Mouse (Mus musculus) macrophage (primary cell): Measurements from ENCODE around the gene Rpn1. TPM values are rescaled to one million over a fixed set of nuclear protein-coding genes. Genes with fewer than 3 reads are reported as not detected.
A peak's percentile ranks its signal among the peaks of the same experiment; 100 is the strongest.

Experiments
- H3K27ac ChIP-seq: fragments of 350-480 bp; formaldehyde crosslinking; 2 replicates; pipeline ENCODE4 v1.9.0; 2021
- H3K36me3 ChIP-seq: fragments of 350-480 bp; formaldehyde crosslinking; 2 replicates; pipeline ENCODE4 v1.9.0; 2021; ENCODE audit errors: inconsistent target
- H3K4me3 ChIP-seq: fragments of 350-480 bp; formaldehyde crosslinking; 2 replicates; pipeline ENCODE4 v1.9.0; 2021; ENCODE audit errors: inconsistent target
- H3K79me2 ChIP-seq: fragments of 350-480 bp; formaldehyde crosslinking; 2 replicates; pipeline ENCODE4 v1.9.0; 2021; ENCODE audit errors: inconsistent target
- WGBS: methylation state at CpG from one replicate; pipeline ENCODE4 v1.1.7; 2026; ENCODE audit warnings: inconsistent platforms; ENCODE audit not compliant: missing documents; 5-methylcytosine and 5-hydroxymethylcytosine counted together
- polyA plus RNA-seq: library from polyadenylated mRNA; stranded (reverse); fragments of 250-400 nt; gene quantifications from 3 replicates; pipeline ENCODE4 v1.2.4, GENCODE M21; 2018; ENCODE audit warnings: inconsistent platforms

Gene Rpn1
- polyA plus RNA-seq, 1 experiment from 2014 or later, result 177 TPM

DNA sequence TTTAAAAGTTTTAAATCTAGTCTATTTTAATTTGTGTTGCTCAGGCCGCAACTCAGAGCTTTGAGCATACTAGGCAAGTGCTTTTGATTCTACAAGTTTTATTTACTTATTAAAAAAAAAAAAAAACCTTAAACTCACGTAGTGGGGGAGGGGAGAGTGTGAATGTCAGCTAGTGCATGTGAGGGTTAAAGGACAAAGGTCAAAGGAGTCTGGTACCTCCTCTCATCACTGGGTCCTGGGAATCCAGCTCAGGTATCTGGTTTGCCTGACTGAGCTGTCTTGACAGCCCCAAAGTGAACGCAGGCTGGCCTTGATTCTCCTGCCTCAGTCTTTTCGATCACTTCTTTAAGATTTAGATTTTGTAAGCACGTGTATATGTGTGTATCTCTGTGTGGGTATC is 28.6 kb upstream of the Rpn1 start:
- WGBS, result 100% methylated on average over 5 of the region's 5 CpGs

DNA sequence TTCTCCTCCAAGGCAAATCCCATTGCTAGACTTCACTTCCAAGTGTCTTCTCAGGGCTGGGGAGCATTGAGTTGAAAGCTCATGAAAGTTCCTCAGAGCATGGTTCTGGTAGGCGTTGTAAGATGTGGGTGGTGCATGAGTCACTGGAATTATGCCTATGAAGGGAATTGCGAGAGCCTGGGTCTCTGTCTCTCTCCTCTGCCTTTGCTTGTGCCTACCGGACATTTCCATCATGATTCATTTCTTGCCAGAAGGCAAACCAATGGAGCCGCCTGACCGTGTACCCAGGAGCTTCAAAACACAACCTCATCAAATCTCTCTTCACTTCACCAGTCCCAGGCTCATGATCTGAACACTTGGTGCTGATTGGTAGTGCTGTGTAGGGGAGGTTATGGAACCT is 27.4 kb upstream of the Rpn1 start:
- Histone ChIP-seq H3K79me2 (no peaks in the 10 kb centered on the region), H3K4me3 (no peak overlapping the region), H3K36me3 (no peaks in the 10 kb centered on the region), H3K27ac (peak overlapping the region; percentile 38)
- 63% methylated on average over 5 of the region's 5 CpGs for WGBS

More for the DNA sequence above, 28.6 kb upstream of the Rpn1 start:
- H3K27ac ChIP-seq, result no peak overlapping the region
- H3K79me2 ChIP-seq, result no peaks in the 10 kb centered on the region
- H3K4me3 ChIP-seq, result no peak overlapping the region
- H3K36me3 ChIP-seq, result no peaks in the 10 kb centered on the region

DNA sequence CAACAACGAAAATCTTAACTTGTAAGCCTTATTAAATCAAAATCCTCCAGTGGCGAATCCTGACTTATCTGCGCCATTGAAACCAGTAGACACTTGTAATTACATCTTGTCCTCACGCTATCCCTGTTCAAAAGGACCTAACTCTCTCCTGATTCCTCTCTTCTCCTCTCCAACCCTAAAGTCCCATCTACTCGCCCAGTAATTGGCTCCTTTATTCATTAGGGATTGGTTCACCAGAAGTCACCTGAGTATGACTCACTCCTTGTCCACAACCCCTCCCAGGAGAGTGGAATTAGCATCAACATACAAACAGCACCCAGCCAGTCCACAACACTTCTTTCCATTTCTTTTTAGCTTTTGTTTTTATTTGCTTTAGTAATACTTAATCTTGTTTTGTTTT is 24.4 kb upstream of the Rpn1 start:
- Histone ChIP-seq H3K36me3 (no peaks in the 10 kb centered on the region), H3K27ac (no peak overlapping the region), H3K4me3 (no peak overlapping the region), H3K79me2 (no peaks in the 10 kb centered on the region)
- 92% methylated on average over 5 of the region's 5 CpGs for WGBS

DNA sequence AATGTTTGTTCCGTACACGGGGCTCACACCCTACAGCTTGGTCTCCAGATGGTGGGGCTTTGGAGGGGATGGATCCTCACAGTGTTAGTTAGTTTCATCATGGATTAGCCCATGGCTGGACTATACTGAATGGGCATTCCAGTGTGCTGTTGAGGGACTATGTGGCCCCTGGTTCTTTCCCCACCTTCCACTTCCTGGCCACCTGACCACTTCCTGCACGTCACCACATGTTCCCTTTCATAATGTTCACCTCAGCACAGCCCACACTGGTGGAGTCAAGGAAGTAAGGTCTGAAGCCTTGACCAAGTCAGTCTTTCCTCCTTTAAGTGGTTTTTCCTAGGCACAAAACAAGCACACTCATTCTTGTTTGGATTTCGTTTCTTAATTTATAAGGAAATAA is 23.7 kb upstream of the Rpn1 start:
- no peaks in the 10 kb centered on the region for H3K79me2 ChIP-seq
- 17% methylated on average over 4 of the region's 4 CpGs for WGBS

DNA sequence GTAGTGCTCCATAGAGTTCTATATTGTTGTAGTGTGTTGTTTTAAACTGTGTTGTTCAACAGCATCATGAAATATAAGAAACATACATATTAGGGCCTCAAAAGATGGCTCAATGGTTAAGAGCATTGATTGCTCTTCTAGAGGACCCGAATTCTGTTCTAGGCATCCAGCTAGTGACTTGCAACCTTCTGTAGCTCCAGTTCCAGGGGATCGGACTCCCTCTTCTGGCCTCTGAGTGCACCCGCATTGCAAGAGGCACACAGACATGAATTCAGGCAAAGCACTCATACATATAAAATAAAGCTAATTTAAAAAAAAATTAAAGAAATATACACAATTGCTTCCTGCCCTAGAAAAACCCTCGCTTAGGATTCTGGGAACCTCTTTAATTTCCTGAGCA is 22.9 kb upstream of the Rpn1 start:
- no peak overlapping the region for H3K4me3 ChIP-seq
- no peak overlapping the region for H3K27ac ChIP-seq
- no peaks in the 10 kb centered on the region for H3K36me3 ChIP-seq
- H3K79me2 ChIP-seq, result no peaks in the 10 kb centered on the region
- WGBS, result 94% methylated on average over 4 of the region's 4 CpGs

More for the DNA sequence above, 23.7 kb upstream of the Rpn1 start:
- no peak overlapping the region for H3K27ac ChIP-seq
- H3K36me3 ChIP-seq, result no peaks in the 10 kb centered on the region
- no peak overlapping the region for H3K4me3 ChIP-seq

DNA sequence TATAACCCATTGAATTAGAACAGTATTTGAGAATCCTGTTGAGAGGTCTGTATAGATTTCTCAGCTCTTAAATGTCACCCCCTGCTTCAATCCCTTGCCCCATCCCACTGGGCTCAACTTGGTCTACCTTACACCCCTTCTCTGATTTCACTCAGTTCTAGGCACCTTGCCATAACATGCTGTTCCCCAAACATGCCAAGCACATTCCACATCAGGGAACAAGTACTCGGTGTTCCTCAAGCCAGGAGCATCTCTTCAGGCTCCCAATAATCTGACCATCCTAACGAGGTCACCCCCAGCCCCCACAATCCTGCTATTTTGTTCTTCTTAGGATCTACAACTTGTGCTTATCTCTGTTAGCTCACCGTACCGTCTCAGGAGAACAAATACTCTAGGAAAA is 21.9 kb upstream of the Rpn1 start:
- Histone ChIP-seq H3K27ac (no peak overlapping the region), H3K36me3 (no peaks in the 10 kb centered on the region), H3K79me2 (no peaks in the 10 kb centered on the region), H3K4me3 (no peak overlapping the region)
- 100% methylated on average over 4 of the region's 4 CpGs for whole genome bisulfite sequencing

DNA sequence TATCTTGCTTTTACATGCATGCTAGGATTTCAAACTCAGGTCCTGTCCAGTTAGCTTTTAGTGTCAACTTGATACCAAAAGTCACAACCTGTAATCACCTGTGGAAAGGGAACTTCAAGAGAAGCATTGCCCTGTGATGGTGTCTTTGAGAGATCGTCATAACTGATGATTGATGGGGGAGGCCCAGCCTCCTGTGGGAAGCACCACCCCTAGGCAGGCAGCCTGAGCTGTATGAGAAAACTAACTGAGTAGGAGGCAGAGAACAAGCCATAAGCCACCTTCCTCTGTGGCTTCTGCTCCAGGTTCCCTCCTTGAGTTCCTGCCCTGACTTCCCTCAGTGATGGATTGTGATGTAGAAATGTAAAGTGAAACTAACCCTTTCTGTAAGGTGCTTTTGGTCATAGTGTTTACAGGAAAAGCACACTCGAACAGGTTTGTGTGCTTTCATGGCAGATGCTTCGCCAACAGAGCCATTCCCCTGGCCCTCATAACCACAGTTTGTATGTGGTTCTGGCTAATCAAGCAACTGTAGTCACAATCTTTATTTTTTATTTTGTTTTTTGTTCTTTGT is 20.1 kb upstream of the Rpn1 start:
- peak overlapping the region; percentile 73 for H3K27ac ChIP-seq
- WGBS, result 50% methylated on average over 3 of the region's 3 CpGs
- H3K4me3 ChIP-seq, result no peak overlapping the region
- no peaks in the 10 kb centered on the region for H3K79me2 ChIP-seq
- H3K36me3 ChIP-seq, result no peaks in the 10 kb centered on the region

DNA sequence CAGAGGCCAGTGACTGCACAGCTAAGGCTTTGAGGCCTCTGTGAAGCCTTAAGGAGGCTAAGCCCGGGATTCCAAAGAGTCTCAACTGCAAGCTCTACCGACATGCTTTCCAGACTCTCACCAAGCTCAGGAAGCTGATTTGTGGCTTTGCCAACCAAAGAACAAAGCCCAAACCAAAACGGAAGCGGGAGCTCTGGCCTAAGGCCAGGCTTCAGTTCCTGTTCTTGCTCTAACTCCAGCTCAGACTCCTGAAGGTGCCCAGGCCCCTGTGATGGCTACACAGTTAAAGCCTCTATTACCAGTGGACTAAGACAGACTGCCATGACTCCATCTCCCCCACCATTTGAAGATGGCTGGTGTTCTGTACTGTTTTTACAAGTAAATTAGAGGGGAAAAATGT is 19.2 kb upstream of the Rpn1 start:
- no peaks in the 10 kb centered on the region for H3K36me3 ChIP-seq
- WGBS, result 0% methylated on average over 4 of the region's 4 CpGs
- H3K27ac ChIP-seq, result peak overlapping the region; percentile 73
- H3K4me3 ChIP-seq, result no peak overlapping the region
- H3K79me2 ChIP-seq, result no peaks in the 10 kb centered on the region

DNA sequence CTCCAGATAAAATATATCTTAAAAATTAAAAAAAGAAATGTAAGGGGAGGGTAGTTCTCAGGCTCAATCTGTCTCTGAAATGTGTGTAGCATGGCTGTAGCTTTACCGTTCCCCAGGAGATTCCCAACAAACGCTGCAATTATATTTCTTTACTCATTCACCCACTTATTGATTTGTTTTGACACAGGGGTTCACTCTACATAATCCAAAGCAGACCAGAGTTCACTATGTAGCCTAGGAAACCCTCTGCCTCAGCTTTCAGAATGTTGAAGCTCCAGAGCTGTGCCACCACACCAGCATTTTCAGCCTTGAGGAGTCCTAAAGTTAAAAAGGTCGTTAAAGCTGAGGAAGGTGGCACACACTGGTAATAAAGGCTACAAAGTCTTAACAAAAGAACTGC is 18.3 kb upstream of the Rpn1 start:
- WGBS, result 80% methylated on average over 3 of the region's 3 CpGs
- Histone ChIP-seq H3K79me2 (no peaks in the 10 kb centered on the region), H3K27ac (peak overlapping the region; percentile 4; the same call in 1 of the 2 replicates), H3K36me3 (no peaks in the 10 kb centered on the region), H3K4me3 (no peak overlapping the region)

DNA sequence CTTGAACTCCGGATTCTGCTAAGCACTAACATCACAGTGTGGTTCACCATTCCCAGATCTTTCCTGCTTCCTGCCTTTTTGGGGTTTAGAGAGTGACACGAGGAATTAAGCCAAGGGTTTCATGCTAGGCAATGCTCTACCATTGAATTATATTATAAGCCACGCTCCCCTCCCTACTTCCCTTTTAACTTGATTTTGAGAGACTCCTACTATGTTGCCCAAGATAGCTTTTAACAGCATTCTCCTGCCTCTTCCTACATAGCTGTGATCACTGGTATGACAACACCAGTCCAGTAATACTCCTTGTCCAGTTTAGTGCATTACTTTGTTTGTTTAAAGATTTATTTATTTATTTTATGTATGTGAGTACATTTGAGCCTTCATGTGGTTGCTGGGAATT is 16.6 kb upstream of the Rpn1 start:
- no peaks in the 10 kb centered on the region for H3K79me2 ChIP-seq
- no peak overlapping the region for H3K4me3 ChIP-seq
- H3K27ac ChIP-seq, result peak overlapping the region; percentile 73
- H3K36me3 ChIP-seq, result no peaks in the 10 kb centered on the region
- WGBS, result 41% methylated on average over 3 of the region's 3 CpGs

DNA sequence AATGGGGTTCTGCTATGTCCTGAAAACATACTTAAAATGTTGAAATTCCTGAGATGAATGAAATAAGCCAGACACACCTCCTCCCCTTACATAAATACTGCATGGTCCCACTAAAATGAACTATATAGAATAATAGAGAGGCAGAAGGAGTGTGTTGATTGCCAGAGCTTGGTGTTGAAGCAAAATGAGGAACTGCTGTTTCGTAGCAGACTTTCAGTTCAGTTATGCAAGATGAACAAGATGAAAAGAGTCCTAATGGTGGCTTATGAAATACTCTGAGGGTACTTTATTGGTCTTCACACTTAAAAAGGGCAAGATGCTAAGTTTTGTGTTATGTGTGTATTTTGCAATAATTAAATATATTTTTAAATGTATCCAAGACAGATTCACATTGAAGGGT is 15.5 kb upstream of the Rpn1 start:
- no peaks in the 10 kb centered on the region for H3K79me2 ChIP-seq
- no peak overlapping the region for H3K4me3 ChIP-seq
- no peaks in the 10 kb centered on the region for H3K36me3 ChIP-seq
- peak overlapping the region; percentile 73 for H3K27ac ChIP-seq
- 0% methylated on average over 1 of the region's 1 CpGs for WGBS

DNA sequence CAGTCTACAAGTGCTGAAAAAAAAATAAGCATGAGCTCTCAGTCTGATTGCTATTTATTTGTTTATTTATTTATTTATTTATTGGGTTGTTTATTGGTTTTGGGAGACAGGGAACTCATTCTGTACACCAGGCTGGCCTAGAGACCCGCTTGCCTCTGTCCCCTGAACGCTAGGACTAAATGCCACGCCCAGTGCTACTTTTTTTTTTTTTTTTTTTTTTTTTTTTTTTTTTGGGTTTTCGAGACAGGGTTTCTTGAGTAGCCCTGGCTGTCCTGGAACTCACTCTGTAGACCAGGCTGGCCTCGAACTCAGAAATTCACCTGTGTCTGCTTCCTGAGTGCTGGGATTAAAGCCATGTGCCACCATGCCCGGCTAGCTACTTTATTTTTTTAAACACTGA is 13.8 kb upstream of the Rpn1 start:
- H3K27ac ChIP-seq, result peak overlapping the region; percentile 73

DNA sequence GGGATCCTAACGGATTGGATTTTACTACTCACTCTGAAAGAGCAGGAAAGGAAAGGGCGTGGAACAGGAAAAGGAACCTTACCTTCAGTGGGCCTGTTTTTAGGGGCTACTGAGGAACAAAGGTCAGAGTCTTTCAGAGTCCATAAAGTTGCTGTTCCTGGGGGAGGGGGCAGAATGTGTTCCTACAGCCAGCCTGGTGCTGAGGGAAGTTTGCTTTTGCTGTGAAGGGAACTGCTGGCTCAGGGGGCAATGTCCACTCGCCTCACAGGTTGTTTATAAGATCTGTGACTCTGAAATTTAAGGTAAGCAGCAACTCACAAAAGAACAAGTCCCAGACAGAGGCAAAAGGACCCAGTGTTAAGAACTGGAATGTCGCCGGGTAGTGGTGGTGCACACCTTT is 13.1 kb upstream of the Rpn1 start:
- Histone ChIP-seq H3K4me3 (no peak overlapping the region), H3K79me2 (no peaks in the 10 kb centered on the region), H3K27ac (no peak overlapping the region), H3K36me3 (no peaks in the 10 kb centered on the region)
- WGBS, result 87% methylated on average over 5 of the region's 5 CpGs

More for the DNA sequence above, 13.8 kb upstream of the Rpn1 start:
- Histone ChIP-seq H3K79me2 (no peaks in the 10 kb centered on the region), H3K4me3 (no peak overlapping the region), H3K36me3 (no peaks in the 10 kb centered on the region)
- WGBS, result 82% methylated on average over 3 of the region's 6 CpGs

DNA sequence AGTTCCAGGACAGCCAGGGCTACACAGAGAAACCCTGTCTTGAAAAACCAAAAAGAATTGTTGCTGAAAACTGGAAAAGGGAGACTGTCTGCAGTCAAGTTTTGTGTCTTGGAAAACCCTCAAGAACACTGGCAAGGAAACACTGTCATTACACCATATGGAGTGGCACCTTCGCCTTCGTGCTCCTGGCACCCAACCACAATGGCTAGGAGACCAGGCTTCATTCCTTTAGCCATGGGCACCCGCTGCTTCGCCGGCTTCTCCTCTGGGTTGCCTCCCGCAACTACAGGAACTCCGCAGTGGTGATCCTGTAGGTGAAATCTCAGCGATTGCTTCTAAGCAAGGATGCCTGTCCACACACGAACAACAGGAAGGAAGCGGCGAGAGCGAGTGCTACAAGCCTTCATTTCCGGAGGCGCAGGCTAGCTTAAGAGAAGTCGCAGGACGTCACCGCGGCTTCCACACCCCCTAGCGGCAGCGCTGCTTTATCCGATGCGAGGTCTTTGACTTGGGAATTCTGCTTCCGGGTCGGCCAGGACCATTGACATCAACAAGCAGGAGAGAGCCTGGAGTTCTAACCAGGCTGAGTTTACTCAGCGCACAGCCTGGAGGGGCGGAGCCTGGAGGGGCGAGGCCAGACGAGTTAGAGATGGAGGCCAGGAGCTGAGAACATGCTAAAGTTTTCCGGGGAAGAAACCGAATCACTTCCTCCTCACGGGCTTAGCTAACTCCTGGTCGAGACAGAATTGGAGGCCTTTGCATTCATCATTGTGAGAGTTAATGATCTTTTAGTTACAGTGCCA is 9.3 kb upstream of the Rpn1 start:
- H3K4me3 ChIP-seq, result peak overlapping the region; percentile 18; the same call in 1 of the 2 replicates
- H3K79me2 ChIP-seq, result no peaks in the 10 kb centered on the region
- peak overlapping the region; percentile 86 for H3K27ac ChIP-seq
- 2% methylated on average over 30 of the region's 32 CpGs for WGBS
- no peaks in the 10 kb centered on the region for H3K36me3 ChIP-seq

DNA sequence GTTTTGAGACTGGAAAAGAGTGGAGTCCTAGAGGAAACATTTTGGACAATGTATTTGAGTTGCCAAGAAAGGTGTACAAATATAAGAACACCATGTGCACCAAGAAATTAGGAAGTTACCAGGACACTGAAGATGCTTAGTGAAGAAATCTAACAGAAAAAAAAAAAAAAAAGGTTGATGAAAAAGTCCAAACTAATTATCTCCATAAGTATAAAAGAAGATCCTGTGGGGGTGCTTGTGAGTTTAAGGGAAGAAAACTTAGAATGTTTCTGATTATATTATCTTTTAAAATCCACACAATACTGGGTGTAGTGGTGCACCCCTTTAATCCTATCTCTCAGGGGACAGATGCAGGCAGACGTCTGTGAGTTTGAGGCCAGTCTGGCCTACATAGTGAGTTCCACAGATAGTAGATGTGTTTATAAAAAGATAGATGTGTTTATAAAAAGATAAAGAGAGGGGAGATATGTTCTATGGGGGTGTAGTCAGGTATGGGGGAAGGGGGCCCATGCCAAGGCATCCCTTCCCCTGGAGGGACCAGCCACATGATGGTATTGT is 8.2 kb upstream of the Rpn1 start:
- H3K4me3 ChIP-seq, result no peak overlapping the region
- WGBS, result 93% methylated on average over 1 of the region's 1 CpGs
- peak overlapping the region; percentile 86 for H3K27ac ChIP-seq
- no peaks in the 10 kb centered on the region for H3K79me2 ChIP-seq
- no peaks in the 10 kb centered on the region for H3K36me3 ChIP-seq
